Mouse (Mus musculus) gastrocnemius, postnatal 25 days (tissue): ENCODE results near the gene Atm. TPM values are rescaled to one million over a fixed set of nuclear protein-coding genes. Genes with fewer than 3 reads are reported as not detected.

Source experiments
- DNase-seq: peaks from one replicate; pipeline ENCODE4 v3.0.0; 2022
- long read RNA-seq, 2 experiments: library from polyadenylated mRNA; stranded (forward); transcript quantifications; one replicate each; pipeline ENCODE4 v2.0.0; 2021
- total RNA-seq, 2 experiments: library from RNA; stranded (reverse); gene quantifications; 1 replicate in 1 of 2; 2 replicates in 1 of 2; pipeline ENCODE4 v1.2.3; 2021

Gene Atm
- total RNA-seq: 1 to 10 TPM; 4.8 to 6.8 TPM
- long read RNA-seq, experiment 1: 0 reads
- long read RNA-seq, experiment 2, partial matches to known transcripts: 1 of 1 reads
- long read RNA-seq, experiment 2, other reads (novel, unspliced or antisense): 0 of 1 reads

DNA sequence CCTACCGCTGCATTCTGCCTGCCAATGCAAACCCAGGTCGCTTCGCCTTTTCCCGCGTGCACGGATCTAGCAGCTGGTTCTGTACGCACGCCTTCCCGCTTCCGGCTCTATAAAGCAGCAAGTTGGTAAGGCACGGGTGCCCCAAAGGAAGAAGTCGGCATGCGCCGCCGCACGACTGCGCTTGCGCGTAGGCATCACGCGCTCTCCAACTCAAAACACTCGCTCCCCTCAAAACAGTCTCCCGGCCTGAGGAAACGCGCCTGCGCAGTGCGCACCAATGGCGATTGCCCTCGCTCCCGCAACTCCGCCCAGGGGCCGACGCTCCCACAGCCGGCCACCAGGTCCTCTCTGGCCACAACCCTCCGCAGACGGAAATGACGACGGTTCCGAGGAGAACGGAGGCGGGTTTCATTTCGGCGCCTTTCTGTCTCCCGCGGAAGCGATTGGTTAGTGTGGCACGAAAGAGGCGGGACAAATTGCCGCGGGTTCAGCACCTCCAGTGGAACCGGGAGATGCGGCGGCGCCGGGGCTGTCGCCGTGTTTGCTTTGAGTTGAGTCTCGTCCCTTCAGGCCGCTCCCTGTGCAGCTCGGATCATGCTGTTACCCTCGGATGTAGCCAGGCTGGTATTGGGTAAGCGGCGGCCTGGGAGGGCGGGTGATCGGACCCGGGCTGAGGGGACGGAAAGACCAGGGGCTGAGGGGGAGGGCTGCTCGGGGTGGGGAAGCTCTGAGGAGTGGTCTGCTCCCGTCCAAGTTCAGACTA is at the start of gene Atm, which contains the start of gene Npat:
TSS of gene Atm (minus strand) at position 183 of the 763 bp plus-strand sequence.
TSS of gene Npat (plus strand) at position 490 of the 763 bp plus-strand sequence.
- DNase-seq: peak; percentile 100

DNA sequence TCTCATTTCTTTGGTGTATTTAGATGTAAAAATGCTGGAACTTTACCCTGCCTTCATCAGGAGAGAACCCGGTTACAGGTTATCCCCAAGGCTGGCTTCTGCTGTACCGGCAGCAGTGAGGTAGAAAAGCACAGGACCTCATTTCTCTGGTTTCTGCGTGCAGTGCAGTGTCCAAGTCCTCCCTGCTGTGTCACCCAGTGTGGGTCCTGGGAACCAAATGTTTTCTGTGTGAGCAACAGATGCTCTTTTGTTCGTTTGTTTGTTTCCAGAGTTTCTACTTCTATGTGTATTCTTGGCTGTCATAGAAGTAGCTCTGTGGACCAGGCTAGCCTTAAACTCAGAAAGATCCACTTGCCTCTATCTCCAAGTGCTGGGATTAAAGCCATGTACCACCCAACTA is 45.3 kb upstream of the Atm start:
- no peak for DNase-seq

DNA sequence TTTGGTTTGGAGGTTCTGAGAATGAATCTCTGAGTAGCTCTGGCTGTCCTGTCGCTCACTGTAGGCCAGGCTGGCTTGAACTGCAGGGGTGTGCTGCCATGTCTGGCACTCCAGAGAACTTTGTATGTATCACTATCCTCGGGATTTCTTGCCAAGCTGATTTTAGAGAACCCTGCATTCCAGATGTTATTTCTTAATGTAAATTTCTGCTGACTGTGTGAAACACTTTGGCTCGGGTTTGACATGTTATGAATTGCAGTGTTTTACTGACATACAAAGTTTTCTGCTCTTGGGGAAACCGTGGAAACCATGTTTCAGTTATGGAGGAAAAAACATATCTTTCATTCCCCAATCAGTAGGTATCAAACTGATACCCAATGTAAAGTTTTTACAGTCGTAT is 39.2 kb upstream of the Atm start:
- no peak for DNase-seq

DNA sequence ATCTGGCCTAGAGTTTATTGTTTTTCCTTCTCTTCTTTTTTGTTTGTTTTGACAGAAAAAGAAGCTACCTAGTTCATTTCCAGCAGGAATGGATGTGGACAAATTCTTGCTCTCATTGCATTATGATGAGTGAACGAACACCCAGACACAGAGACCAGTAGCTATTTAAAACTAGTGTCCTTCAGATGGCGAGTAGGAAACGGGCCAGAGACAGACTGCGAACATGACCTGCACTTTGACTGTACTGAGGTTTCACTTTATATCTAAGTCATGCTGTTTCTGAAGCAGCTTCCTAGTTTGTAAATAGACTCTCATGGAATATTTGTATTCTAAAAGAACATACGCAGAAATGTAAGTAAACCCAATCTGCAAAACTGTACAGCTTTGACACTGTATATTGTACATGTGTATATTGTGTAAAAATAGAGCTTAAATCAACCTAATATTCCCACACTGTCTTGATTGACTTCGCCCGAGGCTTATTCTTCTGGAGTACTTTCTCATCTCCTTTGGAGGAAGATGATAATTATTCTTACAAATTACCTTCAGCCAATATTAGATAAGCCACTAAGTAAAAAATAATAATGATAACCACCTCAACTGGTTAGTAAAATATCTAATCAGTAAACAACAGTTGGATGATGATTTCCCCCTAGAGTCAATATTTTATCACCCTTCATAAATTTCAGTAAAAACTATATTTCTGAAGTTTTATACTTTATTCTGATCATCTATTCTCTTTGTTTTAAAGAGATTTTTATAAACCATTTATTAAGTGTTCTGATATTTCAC is 36.2 kb upstream of the Atm start:
- DNase-seq: no peak

DNA sequence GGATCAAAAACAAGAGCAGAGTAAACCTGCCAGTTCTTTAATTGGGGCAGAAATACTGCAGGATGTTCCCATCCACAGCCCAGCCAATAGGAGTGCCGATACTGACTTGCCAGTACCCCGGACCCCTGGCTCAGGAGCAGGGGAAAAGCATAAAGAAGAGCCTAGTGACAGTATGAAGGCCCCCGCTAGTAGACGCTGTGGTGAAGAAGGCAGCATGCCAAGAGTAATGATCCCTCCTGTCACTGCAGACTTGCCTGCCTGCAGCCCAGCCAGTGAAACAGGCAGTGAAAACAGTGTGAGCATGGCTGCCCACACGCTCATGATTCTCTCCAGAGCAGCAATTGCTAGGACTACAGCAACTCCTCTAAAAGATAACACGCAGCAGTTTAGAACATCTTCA is 34.1 kb upstream of the Atm start:
- no peak for DNase-seq

DNA sequence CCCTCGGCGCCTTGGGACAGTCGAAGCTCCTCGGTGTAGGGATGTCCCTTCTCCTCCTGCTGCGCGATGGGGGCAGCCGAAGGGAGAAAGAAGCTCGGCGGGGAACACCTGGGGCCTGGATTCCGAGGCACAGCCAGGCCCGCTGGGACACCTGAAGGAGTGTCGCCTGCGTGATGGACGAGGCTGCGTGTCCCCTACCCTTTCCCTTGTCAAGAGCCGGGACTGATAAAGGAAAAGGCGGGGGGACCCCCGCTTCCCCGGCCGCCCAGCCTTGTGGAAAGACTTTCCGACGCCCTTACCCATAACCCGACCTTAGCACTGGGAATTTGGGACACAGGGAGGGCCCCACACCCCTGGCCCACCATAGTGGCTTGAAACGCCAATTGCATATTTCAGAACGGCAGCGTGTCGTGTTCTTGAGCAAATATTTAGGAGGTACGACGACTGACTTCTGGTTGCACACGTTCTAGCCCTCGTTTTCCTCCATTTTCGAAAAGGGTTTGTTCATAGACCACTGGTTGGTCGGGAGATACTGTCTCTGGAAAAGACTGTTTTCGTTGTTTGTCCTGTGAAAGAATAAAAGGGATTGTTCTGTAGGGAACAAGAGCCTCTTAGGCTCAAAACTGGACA is 911 bp upstream of the Atm start:
- peak; percentile 4 for DNase-seq

DNA sequence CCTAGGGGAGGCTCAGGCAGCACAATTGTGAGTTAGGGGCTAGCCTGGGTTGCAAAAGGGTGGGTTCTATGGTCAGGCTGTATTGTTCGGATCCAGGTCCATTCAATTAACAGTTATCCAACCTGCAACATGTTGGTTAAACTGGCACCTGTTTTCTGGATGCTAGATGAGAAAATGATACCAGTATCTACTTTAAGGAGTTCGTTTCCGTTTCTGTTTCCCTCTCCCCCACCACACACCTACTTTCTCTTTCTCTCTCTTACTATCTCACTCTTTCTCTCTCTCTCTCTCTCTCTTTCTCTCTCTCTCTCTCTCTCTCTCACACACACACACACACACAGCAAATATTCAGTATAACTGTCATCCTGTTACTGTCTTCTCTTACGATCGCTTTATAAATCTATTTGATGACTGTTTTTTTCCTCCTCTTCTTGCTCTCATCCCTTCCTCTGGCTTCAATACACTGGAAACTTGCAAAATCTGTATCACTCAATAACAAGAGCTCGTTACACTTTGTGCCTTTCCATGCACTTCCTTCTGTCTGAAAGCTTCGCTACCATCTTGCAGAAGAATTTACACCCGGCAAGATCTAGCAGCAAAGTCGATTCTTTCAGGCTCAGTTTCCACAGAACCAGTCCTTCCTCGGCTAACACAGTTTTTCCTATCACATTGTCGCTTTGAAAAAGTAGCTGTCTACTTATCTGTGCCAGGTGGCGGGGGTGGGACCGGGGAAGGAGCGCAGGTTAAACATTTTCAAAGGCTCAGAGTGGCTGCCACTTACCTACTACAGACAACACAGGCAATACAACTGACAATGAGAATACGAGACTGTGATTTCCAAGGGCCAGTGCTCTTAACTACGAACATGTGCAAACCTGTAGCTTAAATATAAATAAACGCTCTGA is 872 bp downstream of the Atm start:
- DNase-seq: no peak

DNA sequence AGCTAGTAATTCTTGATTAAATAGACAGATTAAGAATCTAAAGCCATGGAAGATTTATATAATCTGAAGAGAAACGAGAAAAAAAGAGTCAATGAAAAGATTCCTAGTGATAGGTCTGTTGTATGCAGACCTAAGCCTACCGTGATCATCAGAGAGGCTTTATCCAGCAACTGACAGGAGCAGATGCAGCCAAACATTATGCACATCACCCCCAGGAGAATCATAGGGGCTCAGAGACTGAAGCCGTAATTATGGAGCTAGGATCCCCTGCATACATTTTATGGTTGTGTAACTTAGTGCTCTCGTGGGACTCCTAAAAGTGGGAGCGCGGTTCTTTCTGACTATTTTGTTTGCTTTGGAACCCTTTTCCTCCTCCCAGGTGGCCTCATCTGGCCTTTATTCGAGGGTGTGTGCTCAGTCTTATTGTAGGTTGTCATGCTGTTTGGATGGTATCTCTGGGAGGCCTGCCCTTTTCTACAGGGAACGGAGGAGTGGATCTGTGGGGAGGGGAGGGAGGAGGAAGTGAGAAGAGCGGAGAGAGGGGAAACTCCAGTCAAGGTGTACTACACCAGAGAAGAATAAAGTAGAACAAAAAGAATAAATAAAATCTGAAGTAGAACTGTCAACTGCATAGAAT is 19.0 kb downstream of the Atm start:
- DNase-seq: no peak

DNA sequence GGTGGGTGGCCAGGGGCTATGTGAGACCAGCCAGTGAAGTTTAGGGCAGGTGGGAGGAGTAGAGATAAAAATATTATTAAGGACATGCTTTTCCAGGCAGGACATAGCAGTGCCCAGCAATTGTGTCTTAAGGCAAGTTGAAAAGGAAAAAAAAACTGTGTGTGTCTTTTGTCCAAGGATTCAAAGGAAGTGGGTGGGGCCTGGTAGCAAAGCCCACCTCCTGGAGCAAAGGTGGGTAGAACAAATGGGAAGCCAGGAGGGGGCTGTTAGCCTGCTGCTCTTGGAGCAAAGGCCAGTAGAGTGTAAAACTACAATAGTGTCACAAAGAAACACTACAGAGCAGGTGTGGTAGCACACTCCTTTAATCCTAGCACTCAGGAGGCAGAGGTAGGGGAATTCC is 22.4 kb downstream of the Atm start:
- DNase-seq: no peak

DNA sequence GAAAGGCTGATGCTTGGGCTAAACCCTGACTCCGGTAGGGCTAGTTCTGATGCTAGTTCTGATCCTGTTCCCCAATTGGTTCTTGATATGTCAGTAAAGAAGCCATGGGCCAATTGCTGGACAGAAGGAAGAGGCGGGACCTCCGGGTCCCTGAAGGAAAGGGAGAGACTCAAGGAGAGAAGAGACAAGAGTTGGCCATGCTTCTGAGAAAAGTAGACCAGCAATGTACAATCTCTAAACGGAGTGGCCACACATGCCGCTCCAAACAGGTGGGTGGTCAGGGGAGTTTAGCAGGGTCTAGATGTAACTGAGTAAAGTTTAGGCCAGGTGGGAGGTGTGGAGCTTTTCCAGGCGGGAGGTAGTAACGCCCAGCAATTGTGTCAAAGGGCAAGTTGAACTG is 28.5 kb downstream of the Atm start:
- DNase-seq: no peak

DNA sequence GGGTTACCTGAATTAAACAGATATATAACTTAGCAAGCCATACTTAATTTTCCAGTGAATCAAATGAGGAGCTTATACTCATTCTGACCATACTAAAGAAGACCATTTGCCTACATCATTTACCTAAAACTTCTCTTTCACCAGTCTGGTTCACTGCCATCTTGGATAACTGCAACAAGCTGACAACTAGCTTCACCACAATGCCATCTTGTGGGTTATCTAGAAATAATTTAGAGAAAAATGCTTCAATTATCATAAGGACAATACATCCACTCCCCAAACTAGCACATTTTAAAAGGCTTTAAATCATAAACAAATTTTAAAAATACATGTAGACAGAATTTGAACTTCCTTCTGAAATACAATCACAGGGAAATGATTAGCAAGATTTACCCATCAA is 50.7 kb downstream of the Atm start:
- DNase-seq: no peak

DNA sequence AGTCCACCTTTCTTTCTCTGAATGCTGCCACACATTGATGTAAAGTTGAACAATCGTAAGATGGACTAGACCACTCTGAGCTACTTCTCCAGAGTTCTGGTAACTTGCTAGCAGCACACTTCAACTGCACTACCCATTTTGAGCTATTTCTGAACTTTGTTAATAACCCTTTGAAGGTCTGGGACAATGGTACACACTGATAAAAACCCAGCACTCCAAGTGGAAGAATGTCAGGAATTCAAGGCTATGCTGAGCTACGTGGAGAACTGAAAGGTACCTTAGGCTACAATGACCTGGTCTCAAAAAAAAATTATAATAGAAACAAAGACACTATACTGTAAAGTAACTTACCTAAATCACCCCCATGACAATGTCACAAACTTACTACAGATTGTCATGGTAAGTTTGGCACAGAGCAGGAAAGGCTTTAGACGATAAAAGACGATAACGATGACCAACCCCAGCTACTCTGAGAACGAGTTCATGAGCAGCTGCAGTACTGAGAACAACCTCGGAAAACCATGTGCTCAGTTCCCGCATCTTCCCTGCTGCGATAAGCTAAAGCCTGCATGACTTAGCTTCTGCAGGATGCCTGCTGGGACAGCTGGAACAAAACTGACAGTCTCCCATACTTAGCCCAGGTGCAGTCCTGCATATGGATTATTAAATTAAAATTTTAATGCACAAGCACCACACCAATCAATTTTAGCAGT is 63.6 kb downstream of the Atm start:
- no peak for DNase-seq

DNA sequence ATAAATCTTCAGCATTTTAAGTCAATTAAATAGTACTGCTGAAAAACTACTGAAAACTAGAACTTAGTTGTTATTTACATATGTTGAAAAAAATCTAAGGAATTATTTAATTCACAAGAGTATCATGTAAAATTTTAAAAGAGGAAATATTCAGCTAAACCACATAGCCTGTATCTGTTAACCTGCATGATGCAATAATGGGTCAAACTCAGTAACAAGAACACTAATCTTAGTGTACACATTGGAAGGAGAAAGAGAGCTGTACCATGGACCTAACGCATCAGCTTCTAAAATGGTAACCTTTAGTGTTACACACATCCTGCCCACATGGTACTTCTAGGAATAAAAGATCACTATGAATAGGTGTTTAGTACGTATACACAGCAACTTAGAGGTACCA is 84.5 kb downstream of the Atm start:
- DNase-seq: no peak

DNA sequence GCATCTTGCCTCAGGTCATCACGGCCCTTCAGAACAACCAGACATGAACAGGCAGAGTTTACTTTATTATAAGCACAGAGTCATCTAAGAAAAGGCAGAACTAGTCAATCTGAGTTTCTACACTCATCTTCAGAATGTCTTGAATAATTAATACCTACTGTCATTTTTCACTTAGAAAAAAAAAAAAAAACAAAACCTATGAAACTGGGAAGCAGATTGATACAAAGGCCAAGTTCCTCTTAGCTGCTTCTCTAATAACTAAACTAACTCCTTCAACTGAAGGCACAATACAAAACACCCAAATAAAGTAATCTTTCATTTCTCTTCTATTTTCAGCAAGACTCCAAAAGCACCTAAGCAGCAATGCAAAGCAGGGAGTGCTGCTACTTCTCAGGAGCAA is 85.9 kb downstream of the Atm start:
- no peak for DNase-seq

DNA sequence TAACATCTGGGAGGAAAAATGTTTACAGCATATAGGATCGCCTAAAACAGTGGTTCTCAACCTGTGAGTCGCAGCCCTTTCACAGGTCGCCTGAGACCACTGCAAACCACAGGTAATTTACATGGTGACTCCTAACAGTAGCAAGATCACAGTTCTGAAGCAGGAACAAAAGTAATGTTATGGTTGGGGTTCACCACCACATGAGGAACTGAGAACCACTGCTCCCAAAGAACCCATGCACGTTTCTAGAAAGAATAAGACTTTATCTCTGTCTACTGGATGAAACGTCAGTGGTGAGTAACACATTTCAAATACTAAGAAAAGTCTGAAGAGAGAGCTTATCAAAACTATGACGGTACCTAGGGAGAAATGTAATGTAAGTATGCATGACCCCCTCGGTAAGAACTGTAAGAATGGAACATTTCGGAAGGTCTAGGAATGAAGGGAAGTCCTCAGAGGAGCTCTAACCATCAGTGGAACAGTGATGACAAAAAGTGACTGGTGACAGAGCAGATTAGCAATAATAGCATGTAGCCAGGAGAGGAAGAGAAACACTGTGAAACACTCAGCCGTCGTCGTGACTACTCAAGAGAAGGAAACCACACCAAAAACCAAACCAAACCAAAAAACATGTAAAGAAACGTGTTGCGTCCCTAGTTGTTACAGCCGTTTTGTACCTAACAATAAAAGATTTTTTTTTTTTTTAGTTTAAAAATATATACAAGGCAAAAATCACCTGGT is 100.5 kb downstream of the Atm start:
- DNase-seq: no peak

DNA sequence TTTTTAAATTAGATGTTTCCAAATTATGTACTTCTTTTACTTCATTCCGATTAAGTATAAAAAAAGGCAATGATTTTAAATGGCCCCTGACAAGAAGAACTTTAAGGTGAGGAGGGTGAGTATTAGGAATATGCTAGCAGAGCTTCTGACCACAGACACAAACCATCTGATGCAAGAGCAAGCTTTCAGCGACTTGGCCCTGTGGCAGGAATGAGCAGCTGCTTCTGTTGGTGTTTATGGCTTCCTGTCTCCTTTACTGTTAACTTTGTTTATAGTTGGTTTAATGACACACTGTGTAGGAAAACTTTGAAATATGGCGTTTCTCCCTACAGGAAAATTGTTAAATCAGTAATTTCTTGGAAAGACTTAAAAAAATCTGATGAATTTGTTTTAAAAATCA is 108.9 kb downstream of the Atm start:
- no peak for DNase-seq

DNA sequence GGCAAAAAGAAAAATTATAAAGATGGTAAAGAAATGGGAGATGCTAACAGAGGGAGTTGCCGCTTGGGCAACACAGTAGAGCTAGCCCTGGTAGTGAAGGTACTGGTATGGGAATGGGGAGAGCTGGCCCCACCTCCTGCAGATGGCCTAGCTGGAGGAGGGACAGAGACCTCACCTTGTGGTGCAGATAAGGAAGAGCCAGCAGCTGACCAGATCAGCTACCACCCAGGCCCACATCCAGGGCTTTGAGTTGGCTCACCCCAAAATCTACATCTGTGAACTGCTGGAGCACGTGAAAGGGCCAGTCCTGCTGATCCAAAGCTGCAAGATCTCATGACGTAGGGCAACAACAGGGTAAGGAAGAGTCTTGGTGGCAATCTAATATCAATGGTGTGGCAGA is 109.8 kb downstream of the Atm start:
- no peak for DNase-seq

DNA sequence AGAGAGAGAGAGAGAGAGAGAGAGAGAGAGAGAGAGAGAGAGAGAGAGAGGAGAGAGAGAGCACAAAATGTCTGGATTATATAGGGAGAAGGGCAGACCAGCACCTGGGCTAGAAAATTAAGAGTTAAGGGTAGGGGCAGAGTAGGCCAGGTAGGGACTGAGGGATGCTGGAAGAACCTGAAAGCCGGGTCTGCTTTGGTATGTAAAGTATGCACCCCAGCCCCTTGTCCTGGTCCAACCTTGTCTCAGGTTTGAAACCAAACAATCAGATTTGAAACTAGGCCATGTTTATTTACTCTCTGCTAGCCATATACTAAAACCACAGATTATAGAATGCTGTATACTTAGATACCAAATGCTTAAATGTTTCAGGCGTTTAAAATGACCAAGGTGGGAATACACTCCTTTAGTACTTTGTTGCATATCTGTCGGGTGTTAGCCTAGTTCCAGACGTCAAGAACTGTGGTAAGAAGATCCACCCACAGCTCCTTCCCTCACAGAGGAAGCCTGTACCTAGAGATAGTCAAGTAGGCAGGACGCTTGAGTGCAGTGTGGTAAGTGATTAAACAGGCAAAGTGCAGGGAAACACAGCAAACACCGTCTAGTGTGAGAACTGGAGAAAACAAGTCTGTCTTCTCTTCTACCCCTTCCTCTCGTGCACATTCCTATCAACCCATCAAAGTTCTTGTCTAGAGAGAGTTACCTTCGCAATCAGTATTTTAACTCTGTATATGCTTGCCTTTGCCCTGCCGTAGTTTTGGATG is 114.2 kb downstream of the Atm start:
- DNase-seq: no peak

DNA sequence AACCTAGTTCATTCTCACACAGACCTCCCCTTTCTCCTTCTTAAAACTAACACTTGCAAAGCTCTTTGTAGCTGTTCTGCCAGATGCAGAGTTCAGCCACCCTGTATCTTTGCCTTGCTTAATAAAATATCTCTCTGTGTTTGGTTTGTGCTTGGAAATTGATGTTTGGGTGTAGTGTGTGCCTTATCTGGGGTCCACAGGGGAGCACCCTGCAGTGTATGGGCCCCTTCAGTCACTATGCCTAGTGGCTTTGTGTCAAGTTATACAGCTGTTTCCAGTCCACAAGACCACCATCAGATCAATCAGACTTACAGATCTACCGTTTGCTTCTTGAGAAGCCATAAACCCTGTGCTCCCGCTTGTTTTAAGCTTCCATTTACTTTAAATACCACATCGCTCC is 127.1 kb downstream of the Atm start:
- DNase-seq: no peak
